Mouse (Mus musculus): ENCODE data around the gene Zfp59.
"Not testable (repeated sequence)": the region's sequence is repeated elsewhere in the genome, so short reads cannot be mapped to it uniquely, and the experiment has no call there.

Gene Zfp59

GRCm38 (mm10) chr7:27838323-27839249 lies at the start of gene Zfp59:
Gene Zfp59 (plus strand): TSS chr7:27838607.
- POLR2A ChIA-PET: interaction anchor here in 2 of 4 experiments (0.6 to 1.6 kb wide), 8 partner anchors 13 to 331 kb away, joined by 3 to 4 read pairs (median 3); partner anchors contain the start of genes Fbl (in 1 of the 2), Zfp60 (in 1 of the 2) and Zfp850 (in 1 of the 2)
- CTCF ChIA-PET: interaction anchor here in 1 of 4 experiments (0.6 kb wide), 2 partner anchors 147 to 566 kb away, joined by 3 read pairs; no protein-coding TSS in a partner anchor

GRCm38 (mm10) chr7:27789306-27789705 lies 49.1 kb upstream of the Zfp59 start:
- ChIA-PET POLR2A (no interaction called here), CTCF (no interaction called here)

- POLR2A ChIA-PET: interaction anchor here in 1 of 4 experiments (0.6 kb wide), 1 partner anchor 480 kb away, joined by 3 read pairs; no protein-coding TSS in a partner anchor
- CTCF ChIA-PET: not testable (repeated sequence)
Observed at GRCm38 (mm10) chr7:27793865-27794264, 44.5 kb upstream of the Zfp59 start.

- POLR2A ChIA-PET: interaction anchor here in 1 of 4 experiments (0.6 kb wide), 1 partner anchor 62 kb away, joined by 5 read pairs; no protein-coding TSS in a partner anchor
- CTCF ChIA-PET: no interaction called here
Observed at GRCm38 (mm10) chr7:27794566-27794965, 43.8 kb upstream of the Zfp59 start.

- ChIA-PET CTCF (interaction anchor here in 2 of 4 experiments (0.7 to 1.5 kb wide), 2 partner anchors 67 to 142 kb away, joined by 3 to 4 read pairs; partner anchors contain the start of gene Zfp60 (in 1 of the 2)), POLR2A (interaction anchor here in 1 of 4 experiments (0.9 kb wide), 1 partner anchor 109 kb away, joined by 3 read pairs; the partner anchor contains the start of gene Zfp607b)
Observed at GRCm38 (mm10) chr7:27797906-27798811, 40.2 kb upstream of the Zfp59 start.

DNA sequence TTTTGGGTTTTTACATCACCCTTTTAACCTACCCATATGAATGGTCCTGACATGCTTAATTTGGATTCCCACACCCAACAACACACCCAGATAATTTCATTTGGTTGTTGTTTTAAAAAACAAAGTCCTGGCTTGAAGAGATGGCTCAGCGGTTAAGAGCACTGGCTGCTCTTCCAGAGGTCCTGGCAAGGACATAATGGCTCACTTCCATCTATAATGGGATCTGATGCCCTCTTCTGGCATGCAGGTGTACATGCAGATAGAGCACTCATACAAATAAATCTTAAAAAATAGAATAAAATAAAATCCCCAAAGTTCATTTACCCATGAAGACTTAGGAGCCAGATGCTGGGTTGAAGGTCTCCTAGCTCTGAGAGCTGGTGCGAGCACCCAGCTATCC lies 37.3 kb upstream of the Zfp59 start:
- ChIA-PET CTCF (interaction anchor here in 2 of 4 experiments (0.9 to 1.3 kb wide), 3 partner anchors 58 to 112 kb away, joined by 3 to 5 read pairs (median 3); partner anchors contain the start of genes Zfp60 (in 1 of the 2) and Zfp607b (in 1 of the 2)), POLR2A (interaction anchor here in 2 of 4 experiments (0.6 to 1.4 kb wide), 5 partner anchors 60 to 111 kb away, joined by 3 to 5 read pairs (median 4); partner anchors contain the start of gene Zfp60 (in 2 of the 2))

DNA sequence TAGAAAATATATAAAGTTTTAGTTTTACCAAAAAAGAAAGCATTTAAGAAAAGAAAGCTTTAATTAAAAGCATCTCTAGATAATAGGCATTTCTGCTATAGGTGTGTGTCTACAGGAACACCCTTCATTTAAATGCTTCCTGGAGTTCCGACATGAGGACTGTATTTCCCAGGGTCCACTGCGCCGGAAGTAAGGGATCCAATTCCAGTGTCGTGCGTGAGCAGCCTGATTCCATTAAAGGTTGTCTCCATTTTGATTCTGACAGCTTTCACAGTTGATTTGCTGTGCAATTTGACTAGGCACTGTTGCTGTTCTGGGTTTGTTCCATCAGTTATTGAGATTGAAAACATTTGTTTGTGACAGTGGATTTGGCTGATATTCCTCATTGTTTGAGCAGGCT lies 35.4 kb upstream of the Zfp59 start:
- POLR2A ChIA-PET: no interaction called here

GRCm38 (mm10) chr7:27804297-27805030 lies 33.9 kb upstream of the Zfp59 start:
- ChIA-PET POLR2A (interaction anchor here in 3 of 4 experiments (0.5 to 1.9 kb wide), 26 partner anchors 15 to 1342 kb away, joined by 3 to 14 read pairs (median 4); partner anchors contain the start of genes Zfp607b (in 3 of the 3), Zfp60 (in 2 of the 3) and Map3k10 (in 1 of the 3)), CTCF (interaction anchor here in 3 of 4 experiments (0.5 to 0.7 kb wide), 6 partner anchors 55 to 562 kb away, joined by 3 to 13 read pairs (median 3); partner anchors contain the start of gene Ttc9b (in 2 of the 3))

More for the DNA sequence above, 35.4 kb upstream of the Zfp59 start:
- CTCF ChIA-PET: no interaction called here

DNA sequence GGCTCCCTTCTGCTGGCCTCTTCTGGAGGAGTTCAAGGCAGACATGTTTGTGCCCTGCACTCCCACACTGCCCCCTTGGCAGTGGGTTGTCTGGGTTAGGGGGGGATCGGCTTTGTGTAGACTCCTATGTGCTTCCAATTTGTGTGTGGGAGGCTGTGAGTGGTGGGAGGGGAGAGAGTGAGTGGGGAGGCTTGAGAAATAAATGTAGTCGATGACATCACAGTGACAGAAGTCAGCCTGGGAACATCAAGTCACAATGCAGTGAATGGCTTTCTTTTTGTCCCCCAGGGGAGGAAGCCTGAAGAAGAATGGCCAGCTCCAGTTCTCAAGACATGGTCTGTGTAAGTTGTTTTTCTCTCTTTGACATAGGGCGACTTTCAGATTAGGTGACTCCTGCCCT lies 31.5 kb upstream of the Zfp59 start, which contains the start of gene Zfp626:
Gene Zfp626, plus strand, starts transcription at position 301 of the 400 bp plus-strand sequence.
- CTCF ChIA-PET: interaction anchor here in 1 of 4 experiments (0.6 kb wide), 1 partner anchor 118 kb away, joined by 8 read pairs; the partner anchor contains the start of gene Zfp607b
- POLR2A ChIA-PET: interaction anchor here in 1 of 4 experiments (0.7 kb wide), 1 partner anchor 75 kb away, joined by 3 read pairs; the partner anchor contains the start of gene Zfp60

GRCm38 (mm10) chr7:27807305-27807704 lies 31.1 kb upstream of the Zfp59 start:
- CTCF ChIA-PET: not testable (repeated sequence)

GRCm38 (mm10) chr7:27818526-27819110 lies 19.8 kb upstream of the Zfp59 start:
- POLR2A ChIA-PET: interaction anchor here in 3 of 4 experiments (0.5 to 1.4 kb wide), 8 partner anchors 14 to 195 kb away, joined by 3 to 7 read pairs (median 4); partner anchors contain the start of genes Zfp607b (in 1 of the 3) and Zfp850 (in 1 of the 3)
- CTCF ChIA-PET: interaction anchor here in 1 of 4 experiments (0.6 kb wide), 1 partner anchor 348 kb away, joined by 3 read pairs; no protein-coding TSS in a partner anchor

More at GRCm38 (mm10) chr7:27807305-27807704, 31.1 kb upstream of the Zfp59 start:
- POLR2A ChIA-PET: not testable (repeated sequence)

DNA sequence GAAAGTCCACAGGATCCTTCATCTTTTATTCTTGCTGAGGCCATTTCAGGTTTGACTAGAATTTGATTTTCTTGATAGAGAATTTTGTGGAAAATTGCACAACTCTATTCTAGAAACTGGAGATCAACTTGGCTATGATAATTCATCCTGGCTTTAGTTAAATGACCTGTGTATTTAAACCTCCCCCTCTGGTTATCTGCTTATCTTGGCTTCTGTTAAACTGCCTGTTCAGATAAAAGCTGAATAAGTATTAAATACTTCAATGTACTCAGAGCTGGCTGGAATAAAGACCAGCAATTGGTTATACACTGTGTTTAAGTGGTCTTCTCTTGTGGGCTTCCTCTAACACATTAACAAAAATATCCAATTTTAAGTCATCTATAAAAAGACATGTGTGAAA lies 15.8 kb upstream of the Zfp59 start:
- ChIA-PET CTCF (no interaction called here), POLR2A (no interaction called here)

GRCm38 (mm10) chr7:27834131-27834530 lies 4.3 kb upstream of the Zfp59 start:
- CTCF ChIA-PET: no interaction called here
- POLR2A ChIA-PET: no interaction called here

- CTCF ChIA-PET: no interaction called here
- POLR2A ChIA-PET: interaction anchor here in 2 of 4 experiments (0.9 to 1.6 kb wide), 5 partner anchors 11 to 107 kb away, joined by 3 to 5 read pairs (median 3); partner anchors contain the start of gene Zfp60 (in 1 of the 2)
Observed at GRCm38 (mm10) chr7:27837896-27838295, 511 bp upstream of the Zfp59 start.

DNA sequence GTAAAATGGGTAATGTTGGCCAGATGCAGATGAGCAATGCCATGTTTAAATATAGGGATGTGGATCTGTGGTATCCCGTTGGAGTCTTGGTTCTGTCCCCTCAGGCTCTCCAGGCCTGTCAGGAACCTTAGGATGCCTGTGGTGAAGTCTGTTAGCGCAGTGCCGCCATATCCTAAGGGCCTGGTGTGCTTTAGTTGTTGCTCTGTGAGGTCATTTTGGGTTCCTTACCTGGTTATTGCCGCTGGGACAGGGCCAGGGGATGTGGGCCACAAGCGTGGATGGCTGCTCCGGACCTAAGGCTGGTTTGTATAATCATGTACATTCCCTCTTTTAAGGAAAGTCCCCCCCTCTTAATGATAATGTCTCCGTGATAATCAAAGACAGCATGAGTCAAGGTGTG lies 1.2 kb downstream of the Zfp59 start:
- ChIA-PET CTCF (no interaction called here), POLR2A (interaction anchor here in 3 of 4 experiments (0.6 to 4.2 kb wide), 20 partner anchors 8 to 1565 kb away, joined by 3 to 27 read pairs (median 4); partner anchors contain the start of genes Zfp607a (in 1 of the 3) and Zfp607b (in 1 of the 3))

DNA sequence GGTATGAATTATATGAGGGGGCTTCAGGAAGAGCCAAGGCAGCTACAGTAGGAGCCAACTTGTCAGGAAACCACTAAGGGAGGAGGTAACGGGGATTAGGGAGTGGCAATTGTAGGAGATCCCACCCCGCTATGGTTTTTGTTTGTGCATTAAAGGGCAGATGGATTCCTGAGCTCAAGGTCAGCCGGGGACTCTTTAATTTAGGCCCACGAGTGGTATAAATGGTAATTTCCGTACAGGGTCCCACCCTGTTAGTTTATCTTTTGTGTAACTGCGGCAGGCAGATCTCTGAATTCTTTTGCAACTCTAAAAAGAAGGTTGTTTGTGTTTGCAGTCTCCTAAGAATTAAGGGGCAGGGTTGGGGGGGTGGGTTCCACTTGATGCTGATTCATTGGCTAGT lies 1.7 kb downstream of the Zfp59 start:
- ChIA-PET CTCF (no interaction called here), POLR2A (interaction anchor here in 3 of 4 experiments (0.6 to 4.2 kb wide), 23 partner anchors 8 to 1564 kb away, joined by 3 to 27 read pairs (median 4); partner anchors contain the start of genes Zfp607a (in 1 of the 3) and Zfp607b (in 1 of the 3))

DNA sequence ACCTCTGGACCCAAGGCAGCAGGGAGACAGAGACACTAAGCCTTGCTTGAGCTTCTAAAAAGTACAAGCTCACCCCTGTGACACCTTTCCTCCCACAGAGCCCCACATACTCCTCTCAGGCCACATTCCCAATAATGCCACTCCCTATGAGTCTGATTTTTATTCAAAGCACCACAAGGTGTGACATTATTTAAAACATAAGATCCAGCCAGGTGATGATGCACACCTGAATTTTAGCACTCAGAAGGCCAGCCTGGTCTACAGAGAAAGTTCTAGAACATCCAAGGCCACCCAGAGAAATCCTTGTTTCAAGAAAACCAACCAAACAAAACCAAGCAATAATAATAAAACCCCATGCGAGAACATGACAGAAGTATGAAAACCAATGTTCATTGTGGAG lies 18.8 kb downstream of the Zfp59 start, which contains the start of gene Zfp607a:
Gene Zfp607a, plus strand, starts transcription at position 301 of the 400 bp plus-strand sequence.
- ChIA-PET POLR2A (interaction anchor here in 3 of 4 experiments (0.6 to 2.0 kb wide), 4 partner anchors 17 to 739 kb away, joined by 4 to 7 read pairs (median 6); no protein-coding TSS in a partner anchor), CTCF (interaction anchor here in 1 of 4 experiments (0.7 kb wide), 1 partner anchor 298 kb away, joined by 3 read pairs; no protein-coding TSS in a partner anchor)

All from embryonic stem cell, embryonic (primary cell).